ENCODE assay signal across 8 mouse cellular contexts in genomic region chr15:79685141-79685641, GRCm38 (mm10). TPM values are rescaled to one million over a fixed set of nuclear protein-coding genes. Genes with fewer than 3 reads are reported as not detected.
DNase-seq lines count a peak whose midpoint lies in the region; ATAC-seq and TF ChIP-seq lines count a peak whose summit lies in the region.

No protein-coding gene starts in this region.

- H3K27me3 ChIP-seq in cerebellum, adult 2 months (ENCODE audit: control insufficient read depth, insufficient read depth, low read length): no peaks in the 10 kb centered on the region
- no peaks in the 10 kb centered on the region for H3K27me3 ChIP-seq in hindbrain, postnatal 0 days (ENCODE audit: insufficient read depth, low read length)
- no peaks in the 10 kb centered on the region for H3K27me3 ChIP-seq in liver, embryonic 15.5 days

- TF ChIP-seq CTCF in cerebellum, adult 2 months (IDR thresholded peaks at IDR 0.05; ENCODE audit: borderline replicate concordance, insufficient read depth, low read depth, low read length): no peak
- TF ChIP-seq CTCF in bone marrow, adult 2 months (IDR thresholded peaks at IDR 0.05; ENCODE audit: control insufficient read depth, insufficient read depth, low read length): no peak
- TF ChIP-seq CTCF in hindbrain, postnatal 0 days (IDR thresholded peaks at IDR 0.05; ENCODE audit: low read depth): no peak

- H3K4me2 ChIP-seq in hindbrain, postnatal 0 days (ENCODE audit: low read depth, low read length): peak overlapping the region; percentile 79
- H3K4me2 ChIP-seq in liver, embryonic 15.5 days: peak overlapping the region; percentile 82

- WGBS in cerebellum, adult 2 months: 10% methylated on average over 6 of the region's 6 CpGs
- 16% methylated on average over 6 of the region's 6 CpGs for WGBS in bone marrow, adult 2 months
- WGBS in hindbrain, postnatal 0 days: 46% methylated on average over 6 of the region's 6 CpGs
- 24% methylated on average over 6 of the region's 6 CpGs for WGBS in liver, embryonic 15.5 days (ENCODE audit: insufficient replicate concordance)

- peak overlapping the region; percentile 67 for H3K4me3 ChIP-seq in cerebellum, adult 2 months (replicated peaks; ENCODE audit: insufficient read depth, low read depth, low read length)
- H3K4me3 ChIP-seq in bone marrow, adult 2 months (replicated peaks; ENCODE audit: control insufficient read depth, low read depth, low read length): peak overlapping the region; percentile 36
- H3K4me3 ChIP-seq in hindbrain, postnatal 0 days (ENCODE audit: low read length): peak overlapping the region; percentile 93
- H3K4me3 ChIP-seq in liver, embryonic 15.5 days (replicated peaks): peak overlapping the region; percentile 89

- peaks cover 14% of the 10 kb centered on the region for H3K4me1 ChIP-seq in cerebellum, adult 2 months (ENCODE audit: control insufficient read depth, insufficient read depth, low read length)
- no peaks in the 10 kb centered on the region; the same call in 1 of the 2 replicates for H3K4me1 ChIP-seq in bone marrow, adult 2 months (ENCODE audit: control insufficient read depth, insufficient read depth, low read length)
- peaks cover 34% of the 10 kb centered on the region for H3K4me1 ChIP-seq in hindbrain, postnatal 0 days (ENCODE audit: insufficient read depth, low read length)
- peaks cover 83% of the 10 kb centered on the region for H3K4me1 ChIP-seq in liver, embryonic 15.5 days (replicated peaks)

- no peaks in the 10 kb centered on the region for H3K36me3 ChIP-seq in hindbrain, postnatal 0 days (ENCODE audit: insufficient read depth, low read length)
- peaks cover 10% of the 10 kb centered on the region for H3K36me3 ChIP-seq in liver, embryonic 15.5 days (replicated peaks)

- H3K27ac ChIP-seq in cerebellum, adult 2 months (ENCODE audit: insufficient read depth, low read length): no peak overlapping the region
- H3K27ac ChIP-seq in bone marrow, adult 2 months (ENCODE audit: control insufficient read depth, insufficient read depth, low read depth, low read length, poor library complexity): peak overlapping the region; percentile 54
- H3K27ac ChIP-seq in hindbrain, postnatal 0 days: no peak overlapping the region
- H3K27ac ChIP-seq in liver, embryonic 15.5 days (replicated peaks): peak overlapping the region; percentile 99

- ATAC-seq in hindbrain, postnatal 0 days: no peak
- no peak for ATAC-seq in liver, embryonic 15.5 days (ENCODE audit: insufficient read depth)
- no peak for ATAC-seq in monocyte, adult 5-6 weeks (replicated peaks; ENCODE audit: insufficient number of reproducible peaks, low FRiP score, low TSS enrichment, poor library complexity, severe bottlenecking)

- H3K9me3 ChIP-seq in hindbrain, postnatal 0 days (ENCODE audit: low read length): no peaks in the 10 kb centered on the region
- H3K9me3 ChIP-seq in liver, embryonic 15.5 days (replicated peaks): no peaks in the 10 kb centered on the region

- DNase-seq in cerebellum, adult 2 months: no peak
- DNase-seq in cerebellum, postnatal 14 days: no peak
- no peak for DNase-seq in hindbrain, postnatal 0 days (ENCODE audit: low spot score)
- no peak for DNase-seq in spleen, adult 18-20 months
- no peak for DNase-seq in MN1 (ENCODE audit: low spot score)

- no peak for TF ChIP-seq POLR2A in cerebellum, adult 2 months (IDR thresholded peaks at IDR 0.05; ENCODE audit: borderline replicate concordance, insufficient read depth, low read length)
- TF ChIP-seq POLR2A in bone marrow, adult 2 months (IDR thresholded peaks at IDR 0.05; ENCODE audit: borderline replicate concordance, control insufficient read depth, low read depth, low read length): no peak

- H3K9ac ChIP-seq in hindbrain, postnatal 0 days (replicated peaks; ENCODE audit: low read length): peak overlapping the region; percentile 42
- H3K9ac ChIP-seq in liver, embryonic 15.5 days: peak overlapping the region; percentile 88

RNA-seq across cellular contexts. Expression of gene Josd1, which starts 2.5 kb away (rescaled TPM):
- polyA plus RNA-seq in cerebellum, adult 2 months (2012; rRNA removed): 43.8 and 45.0 TPM in 2 replicates
- 15.3 and 20.4 TPM in 2 replicates for polyA plus RNA-seq in bone marrow, adult 2 months (2011; ENCODE audit: insufficient read depth, insufficient read length, low replicate concordance, missing spikeins)
- 53.3 and 57.9 TPM in 2 replicates for total RNA-seq in hindbrain, postnatal 0 days (2014; rRNA removed)
- 18.1 and 20.0 TPM in 2 replicates for polyA plus RNA-seq in hindbrain, postnatal 0 days (2015; fragmentation: Nextera tagmentation; extraction: Ambion mirVana)
- 20.1 and 22.3 TPM in 2 replicates for polyA plus RNA-seq in liver, embryonic 15.5 days (2015; fragmentation: Nextera tagmentation; extraction: Ambion mirVana)
- total RNA-seq in monocyte, adult 5-6 weeks (2017): 15.8 to 20.3 TPM (median 16.9 TPM) in 3 replicates

RNA-seq across cellular contexts. Expression of gene Gtpbp1, which starts 5.5 kb away (rescaled TPM):
- polyA plus RNA-seq in cerebellum, adult 2 months (2012; rRNA removed): 52.5 and 59.5 TPM in 2 replicates
- 46.1 and 53.9 TPM in 2 replicates for polyA plus RNA-seq in bone marrow, adult 2 months (2011; ENCODE audit: insufficient read depth, insufficient read length, low replicate concordance, missing spikeins)
- 88.2 and 91.7 TPM in 2 replicates for total RNA-seq in hindbrain, postnatal 0 days (2014; rRNA removed)
- 36.7 and 38.3 TPM in 2 replicates for polyA plus RNA-seq in hindbrain, postnatal 0 days (2015; fragmentation: Nextera tagmentation; extraction: Ambion mirVana)
- 29.9 and 33.5 TPM in 2 replicates for polyA plus RNA-seq in liver, embryonic 15.5 days (2015; fragmentation: Nextera tagmentation; extraction: Ambion mirVana)
- 53.0 to 76.7 TPM (median 73.7 TPM) in 3 replicates for total RNA-seq in monocyte, adult 5-6 weeks (2017)

RNA-seq across cellular contexts. Expression of gene Tomm22, which starts 14.5 kb away (rescaled TPM):
- polyA plus RNA-seq in cerebellum, adult 2 months (2012; rRNA removed): 99.9 and 106 TPM in 2 replicates
- 96.4 and 126 TPM in 2 replicates for polyA plus RNA-seq in bone marrow, adult 2 months (2011; ENCODE audit: insufficient read depth, insufficient read length, low replicate concordance, missing spikeins)
- total RNA-seq in hindbrain, postnatal 0 days (2014; rRNA removed): 139 and 149 TPM in 2 replicates
- 239 and 241 TPM in 2 replicates for polyA plus RNA-seq in hindbrain, postnatal 0 days (2015; fragmentation: Nextera tagmentation; extraction: Ambion mirVana)
- 124 and 134 TPM in 2 replicates for polyA plus RNA-seq in liver, embryonic 15.5 days (2015; fragmentation: Nextera tagmentation; extraction: Ambion mirVana)
- 84.8 to 123 TPM (median 106 TPM) in 3 replicates for total RNA-seq in monocyte, adult 5-6 weeks (2017)

RNA-seq across cellular contexts. Expression of gene Cby1, which starts 26.2 kb away (rescaled TPM):
- 30.3 and 32.3 TPM in 2 replicates for polyA plus RNA-seq in cerebellum, adult 2 months (2012; rRNA removed)
- polyA plus RNA-seq in bone marrow, adult 2 months (2011; ENCODE audit: insufficient read depth, insufficient read length, low replicate concordance, missing spikeins): 7.4 and 13.3 TPM in 2 replicates
- 48.2 and 54.2 TPM in 2 replicates for total RNA-seq in hindbrain, postnatal 0 days (2014; rRNA removed)
- polyA plus RNA-seq in hindbrain, postnatal 0 days (2015; fragmentation: Nextera tagmentation; extraction: Ambion mirVana): 91.5 and 92.0 TPM in 2 replicates
- polyA plus RNA-seq in liver, embryonic 15.5 days (2015; fragmentation: Nextera tagmentation; extraction: Ambion mirVana): 12.3 and 12.7 TPM in 2 replicates
- 12.1 to 23.7 TPM (median 18.3 TPM) in 3 replicates for total RNA-seq in monocyte, adult 5-6 weeks (2017)

RNA-seq across cellular contexts. Expression of gene Fam227a, which starts 26.4 kb away (rescaled TPM):
- 8.5 and 9.5 TPM in 2 replicates for polyA plus RNA-seq in cerebellum, adult 2 months (2012; rRNA removed)
- polyA plus RNA-seq in bone marrow, adult 2 months (2011; ENCODE audit: insufficient read depth, insufficient read length, low replicate concordance, missing spikeins): 2.7 and 8.5 TPM in 2 replicates
- total RNA-seq in hindbrain, postnatal 0 days (2014; rRNA removed): 6.4 and 8.4 TPM in 2 replicates
- 2.1 and 3.1 TPM in 2 replicates for polyA plus RNA-seq in hindbrain, postnatal 0 days (2015; fragmentation: Nextera tagmentation; extraction: Ambion mirVana)
- 0.05 and 0.12 TPM in 2 replicates for polyA plus RNA-seq in liver, embryonic 15.5 days (2015; fragmentation: Nextera tagmentation; extraction: Ambion mirVana)
- 1.0 to 4.5 TPM (median 1.3 TPM) in 3 replicates for total RNA-seq in monocyte, adult 5-6 weeks (2017)

Comparison
In these comparisons a context has a peak if more than half of its experiments do, and no peak if none do; other contexts are left out.
1. H3K27ac ChIP-seq: peak in bone marrow, adult 2 months (single experiment) and liver, embryonic 15.5 days (single experiment); none in cerebellum, adult 2 months (single experiment) and hindbrain, postnatal 0 days (single experiment).
2. H3K4me3 ChIP-seq: peak in every context shown above with its lines; median percentile 93 in hindbrain, postnatal 0 days; 89 in liver, embryonic 15.5 days; 67 in cerebellum, adult 2 months; 36 in bone marrow, adult 2 months.